Mouse (Mus musculus) MEL (cell line): ENCODE measurements around the gene Stk11. TPM values are rescaled to one million over a fixed set of nuclear protein-coding genes. Genes with fewer than 3 reads are reported as not detected.

Experiments used
- DNase-seq: peaks from one replicate; pipeline ENCODE4 v3.0.0; 2011; ENCODE audit warnings: low read depth, low spot score
- H3K27ac ChIP-seq: 2 replicates; pipeline ENCODE4 v1.5.1; 2012; ENCODE audit warnings: low read depth, mild to moderate bottlenecking, control low read depth, low read length, moderate library complexity; ENCODE audit not compliant: control insufficient read depth
- H3K27me3 ChIP-seq, 2 experiments: fragments of 150-350 bp in 1 of 2; sonication (generic) in 1 of 2; 2 replicates each; pipeline ENCODE4 v1.6.1; 2012; ENCODE audit warnings: low read length in 2 of 2, mild to moderate bottlenecking in 2 of 2, improper control_type of control experiment in 1 of 2, moderate library complexity in 1 of 2; ENCODE audit not compliant: insufficient read depth in 2 of 2, control insufficient read depth in 1 of 2
- H3K36me3 ChIP-seq, 2 experiments: 2 replicates each; pipeline ENCODE4 v1.6.1; 2012 to 2014; ENCODE audit warnings: low read length in 2 of 2, improper control_type of control experiment in 1 of 2, inconsistent platforms in 1 of 2, mild to moderate bottlenecking in 1 of 2; ENCODE audit not compliant: insufficient read depth in 2 of 2, control insufficient read depth in 1 of 2
- H3K4me1 ChIP-seq, 2 experiments: fragments of 150-350 bp in 1 of 2; sonication (generic) in 1 of 2; 2 replicates each; pipeline ENCODE4 v1.6.1; 2012; ENCODE audit warnings: low read length in 2 of 2, improper control_type of control experiment in 1 of 2, mild to moderate bottlenecking in 1 of 2; ENCODE audit not compliant: insufficient read depth in 2 of 2, control insufficient read depth in 1 of 2
- H3K4me3 ChIP-seq, 2 experiments: fragments of 150-350 bp in 1 of 2; sonication (generic) in 1 of 2; 2 replicates each; pipeline ENCODE4 v1.5.1; 2012; ENCODE audit warnings: low read depth in 2 of 2, low read length in 2 of 2, mild to moderate bottlenecking in 2 of 2, moderate library complexity in 2 of 2, control low read depth in 1 of 2, improper control_type of control experiment in 1 of 2; ENCODE audit not compliant: control insufficient read depth in 1 of 2, insufficient read depth in 1 of 2
- H3K79me2 ChIP-seq: 2 replicates; pipeline ENCODE4 v1.6.1; 2012; ENCODE audit warnings: mild to moderate bottlenecking, low read length, moderate library complexity; ENCODE audit not compliant: control insufficient read depth, poor library complexity, insufficient read depth
- H3K9ac ChIP-seq: 2 replicates; pipeline ENCODE4 v1.6.1; 2012; ENCODE audit warnings: low read depth, mild to moderate bottlenecking, control low read depth, low read length, moderate library complexity; ENCODE audit not compliant: control insufficient read depth, poor library complexity, severe bottlenecking
- H3K9me3 ChIP-seq: fragments of 150-350 bp; sonication (generic); replicated peaks from 2 replicates; pipeline ENCODE4 v1.6.1; 2012; ENCODE audit warnings: mild to moderate bottlenecking, low read length, improper control_type of control experiment, moderate library complexity; ENCODE audit not compliant: insufficient read depth
- BHLHE40 ChIP-seq: IDR thresholded peaks from 2 replicates; pipeline ENCODE4 v1.6.1; 2012; ENCODE audit warnings: low read depth, mild to moderate bottlenecking, inconsistent platforms, low read length, improper control_type of control experiment, borderline replicate concordance
- CHD2 ChIP-seq: IDR thresholded peaks from 2 replicates; pipeline ENCODE4 v1.6.1; 2011; ENCODE audit warnings: low read length, improper control_type of control experiment
- GABPA ChIP-seq: IDR thresholded peaks from 2 replicates; pipeline ENCODE4 v1.6.1; 2012; ENCODE audit warnings: low read depth, mild to moderate bottlenecking, inconsistent platforms, low read length, improper control_type of control experiment, moderate library complexity
- HCFC1 ChIP-seq: IDR thresholded peaks from 2 replicates; pipeline ENCODE4 v1.6.1; 2012; ENCODE audit warnings: low read depth, mild to moderate bottlenecking, inconsistent platforms, low read length, improper control_type of control experiment, moderate library complexity
- KAT2A ChIP-seq: conservative IDR thresholded peaks from 2 replicates; pipeline ENCODE4 v1.6.1; 2012; ENCODE audit warnings: low read depth, low read length, improper control_type of control experiment, inconsistent platforms
- MAZ ChIP-seq: IDR thresholded peaks from 2 replicates; pipeline ENCODE4 v1.6.1; 2012; ENCODE audit warnings: low read depth, mild to moderate bottlenecking, inconsistent platforms, low read length, improper control_type of control experiment
- MXI1 ChIP-seq: IDR thresholded peaks from 2 replicates; pipeline ENCODE4 v1.6.1; 2011; ENCODE audit warnings: mild to moderate bottlenecking, low read depth, low read length, improper control_type of control experiment
- MYC ChIP-seq: IDR thresholded peaks from 2 replicates; pipeline ENCODE4 v1.6.1; 2011; ENCODE audit warnings: low read depth, mild to moderate bottlenecking, low read length, improper control_type of control experiment, moderate library complexity
- NELFE ChIP-seq: IDR thresholded peaks from 2 replicates; pipeline ENCODE4 v1.6.1; 2011; ENCODE audit warnings: low read depth, low read length, improper control_type of control experiment
- NRF1 ChIP-seq: IDR thresholded peaks from 2 replicates; pipeline ENCODE4 v1.6.1; 2014; ENCODE audit warnings: low read depth, mild to moderate bottlenecking, inconsistent platforms, low read length, improper control_type of control experiment, moderate library complexity; ENCODE audit not compliant: poor library complexity, insufficient read depth, severe bottlenecking
- POLR2A ChIP-seq, 2 experiments: IDR thresholded peaks; 2 replicates each; pipeline ENCODE4 v1.6.1; 2011 to 2012; ENCODE audit warnings: low read length in 2 of 2, mild to moderate bottlenecking in 2 of 2, control low read depth in 1 of 2, improper control_type of control experiment in 1 of 2, low read depth in 1 of 2, moderate library complexity in 1 of 2; ENCODE audit not compliant: control insufficient read depth in 1 of 2, insufficient read depth in 1 of 2, poor library complexity in 1 of 2
- POLR2AphosphoS5 ChIP-seq: IDR thresholded peaks from 2 replicates; pipeline ENCODE4 v1.6.1; 2012; ENCODE audit warnings: low read depth, borderline replicate concordance, mild to moderate bottlenecking, inconsistent platforms, low read length, moderate library complexity, mixed read lengths
- RAD21 ChIP-seq: IDR thresholded peaks from 2 replicates; pipeline ENCODE4 v1.6.1; 2011; ENCODE audit warnings: mild to moderate bottlenecking, low read depth, low read length, improper control_type of control experiment
- RCOR1 ChIP-seq: IDR thresholded peaks from 2 replicates; pipeline ENCODE4 v1.6.1; 2012; ENCODE audit warnings: low read depth, mild to moderate bottlenecking, inconsistent platforms, low read length, improper control_type of control experiment
- SMC3 ChIP-seq: IDR thresholded peaks from 2 replicates; pipeline ENCODE4 v1.6.1; 2011; ENCODE audit warnings: low read depth, low read length, improper control_type of control experiment
- TBP ChIP-seq: IDR thresholded peaks from 2 replicates; pipeline ENCODE4 v1.8.0; 2011; ENCODE audit warnings: low read depth, low read length, improper control_type of control experiment
- TCF12 ChIP-seq: IDR thresholded peaks from 2 replicates; pipeline ENCODE4 v1.6.1; 2014; ENCODE audit warnings: low read depth, mild to moderate bottlenecking, inconsistent platforms, low read length, improper control_type of control experiment, moderate library complexity
- USF2 ChIP-seq, 2 experiments: IDR thresholded peaks; 2 replicates each; pipeline ENCODE4 v1.6.1; 2011 to 2012; ENCODE audit warnings: improper control_type of control experiment in 2 of 2, low read length in 2 of 2, borderline replicate concordance in 1 of 2, inconsistent platforms in 1 of 2, low read depth in 1 of 2, mild to moderate bottlenecking in 1 of 2; ENCODE audit not compliant: insufficient read depth in 1 of 2
- ZKSCAN1 ChIP-seq: IDR thresholded peaks from 2 replicates; pipeline ENCODE4 v1.6.1; 2012; ENCODE audit warnings: low read depth, mild to moderate bottlenecking, inconsistent platforms, low read length, improper control_type of control experiment, moderate library complexity
- ZMIZ1 ChIP-seq: IDR thresholded peaks from 2 replicates; pipeline ENCODE4 v1.6.1; 2012; ENCODE audit warnings: low read depth, mild to moderate bottlenecking, inconsistent platforms, low read length, improper control_type of control experiment, moderate library complexity
- ZNF384 ChIP-seq: IDR thresholded peaks from 2 replicates; pipeline ENCODE4 v1.6.1; 2012; ENCODE audit warnings: low read depth, mild to moderate bottlenecking, inconsistent platforms, low read length, improper control_type of control experiment
- polyA plus RNA-seq, 2 experiments: library from polyadenylated mRNA; stranded (reverse) in 1 of 2; unstranded in 1 of 2; fragments of >175 nt in 1 of 2; fragments of >200 nt in 1 of 2; gene quantifications; 2 replicates each; pipeline versions ENCODE4 v1.2.1 to v1.2.4; 2012; ENCODE audit warnings: low replicate concordance in 2 of 2, low read depth in 1 of 2; ENCODE audit not compliant: insufficient read length in 2 of 2, insufficient read depth in 1 of 2, missing spikeins in 1 of 2
- total RNA-seq: library from RNA; depleted of rRNA; stranded (reverse); fragments of 300-350 nt; gene quantifications from 2 replicates; pipeline ENCODE4 v1.2.3, GENCODE M21; 2012

The Stk11 gene
- total and polyA plus RNA-seq, 3 experiments, result 108 to 188 TPM; not detected in 1

DNA sequence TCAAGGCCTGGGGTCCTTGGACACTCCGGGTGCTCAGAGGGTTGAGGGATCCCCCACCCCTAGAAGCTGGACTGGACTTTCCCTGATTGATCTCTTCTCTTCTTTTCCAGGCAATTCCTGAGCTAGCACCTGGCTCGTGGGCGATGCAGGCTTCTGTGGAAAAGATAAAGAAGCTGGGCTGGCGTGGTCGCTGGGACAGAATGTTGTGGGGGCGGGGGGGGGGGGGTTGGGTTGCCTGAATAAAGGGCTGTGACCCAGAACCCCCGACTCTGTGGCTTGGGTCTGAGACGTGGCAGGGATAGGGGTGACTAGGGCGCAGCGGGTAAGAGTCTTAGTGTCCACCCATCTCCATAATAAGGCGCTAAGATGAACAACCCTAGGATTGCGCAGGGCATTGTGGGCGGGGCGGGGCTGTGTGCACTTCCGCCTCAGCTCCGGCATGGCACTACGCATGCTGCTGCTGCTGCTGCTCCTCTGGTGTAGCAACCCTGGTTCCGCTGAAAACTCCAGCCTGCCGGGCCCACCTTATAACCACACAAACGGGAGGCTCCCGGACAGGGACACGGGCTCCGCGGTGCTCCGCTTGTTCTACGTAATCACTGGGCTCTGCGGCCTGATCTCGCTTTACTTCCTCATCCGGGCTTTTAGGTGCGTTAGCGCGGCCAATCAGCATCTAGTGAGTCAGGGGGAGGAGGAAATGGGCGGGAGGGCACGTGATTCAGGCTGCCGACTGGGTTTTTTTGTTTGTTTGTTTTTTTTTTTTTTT is 57.1 kb downstream of the Stk11 start, which contains the start of gene 1600002K03Rik (continued):
- no peak; the same call in 1 of the 2 replicates for TF ChIP-seq ZKSCAN1
- peak; percentile 25; the same call in 1 of the 2 replicates for TF ChIP-seq ZMIZ1
- peak; percentile 89 to 95 for TF ChIP-seq POLR2A (IDR thresholded peaks at IDR 0.05; ENCODE audit: control insufficient read depth in 1 of 2, insufficient read depth in 1 of 2, low read depth in 1 of 2, low read length in 2 of 2, poor library complexity in 1 of 2)
- TF ChIP-seq RAD21, result no peak
- TF ChIP-seq, all 39 proteins: peak for 19

DNA sequence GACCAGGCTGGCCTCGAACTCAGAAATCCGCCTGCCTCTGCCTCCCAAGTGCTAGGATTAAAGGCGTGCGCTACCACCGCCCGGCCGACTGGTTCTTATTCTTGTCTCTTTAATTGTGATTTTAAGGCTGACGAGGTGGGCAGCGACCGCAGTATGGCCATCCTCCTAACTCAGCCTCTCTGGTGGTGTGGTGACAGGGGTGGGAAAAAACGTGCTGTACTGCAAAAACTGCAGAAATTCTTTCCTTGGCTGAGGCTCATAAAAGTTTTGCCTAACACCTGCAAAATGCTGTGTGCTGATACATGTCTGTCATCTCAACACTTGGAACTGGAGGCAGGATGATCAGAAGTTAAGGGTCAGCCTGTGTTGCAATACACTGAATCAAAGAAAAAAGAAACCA is 57.8 kb downstream of the Stk11 start:
- DNase-seq, result no peak
- H3K9me3 ChIP-seq, result no peaks in the 10 kb centered on the region
- peak overlapping the region; percentile 47 to 85 for H3K4me3 ChIP-seq
- TF ChIP-seq TCF12 (no peak), BHLHE40 (peak; percentile 46; the same call in 1 of the 2 replicates), NELFE (no peak), ZNF384 (peak; percentile 77)
- peaks cover 8% of the 10 kb centered on the region; the same call in 1 of the 2 replicates for H3K79me2 ChIP-seq
- peak overlapping the region; percentile 56 for H3K27ac ChIP-seq
- H3K9ac ChIP-seq, result peak overlapping the region; percentile 68
- H3K4me1 ChIP-seq, result peaks cover 0 to 11% of the 10 kb centered on the region in 2 experiments; a peak in 1 of 4 replicates
- peaks cover 0 to 12% of the 10 kb centered on the region in 2 experiments; a peak in 2 of 4 replicates for H3K36me3 ChIP-seq
- no peaks in the 10 kb centered on the region for H3K27me3 ChIP-seq

DNA sequence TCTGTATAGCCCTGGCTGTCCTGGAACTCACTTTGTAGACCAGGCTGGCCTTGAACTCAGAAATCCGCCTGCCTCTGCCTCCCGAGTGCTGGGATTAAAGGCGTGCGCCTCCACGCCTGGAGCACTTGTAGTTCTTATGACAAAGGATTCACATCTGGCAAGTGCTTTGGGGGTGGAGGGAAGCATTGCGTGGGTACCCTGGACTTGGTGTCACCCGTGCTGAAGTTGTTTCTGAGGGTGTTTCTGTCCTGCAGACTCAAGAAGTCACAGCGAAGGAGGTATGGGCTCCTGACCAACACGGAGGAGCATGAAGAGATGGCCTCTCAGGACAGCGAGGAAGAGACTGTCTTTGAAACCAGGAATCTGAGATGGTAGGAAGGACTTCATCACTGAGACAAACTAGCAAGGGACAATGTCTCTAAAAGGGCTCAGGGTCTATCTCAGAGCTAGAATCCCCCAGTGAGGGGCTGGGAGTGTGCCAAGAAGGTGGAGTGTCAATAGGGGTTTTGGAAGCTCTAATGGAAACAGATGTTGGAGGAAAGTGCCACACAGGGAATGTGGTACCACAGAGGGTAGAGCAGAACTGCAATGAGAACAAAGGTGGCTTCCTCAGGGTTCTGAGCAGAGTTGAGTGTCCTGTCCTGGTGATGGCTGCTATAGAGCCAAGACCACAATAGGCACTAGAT is 58.5 kb downstream of the Stk11 start:
- no peaks in the 10 kb centered on the region for H3K9me3 ChIP-seq
- peaks cover 0 to 6% of the 10 kb centered on the region in 2 experiments; a peak in 1 of 4 replicates for H3K4me1 ChIP-seq
- no peak overlapping the region for H3K27ac ChIP-seq
- H3K27me3 ChIP-seq, result peaks cover 3 to 6% of the 10 kb centered on the region in 2 experiments
- H3K9ac ChIP-seq, result no peak overlapping the region; the same call in 1 of the 2 replicates
- H3K36me3 ChIP-seq, result peaks cover 0 to 8% of the 10 kb centered on the region in 2 experiments; a peak in 2 of 4 replicates
- H3K4me3 ChIP-seq, result no peak overlapping the region
- no peak for TF ChIP-seq RCOR1
- no peak for TF ChIP-seq GABPA
- no peak for TF ChIP-seq ZKSCAN1
- no peak for TF ChIP-seq TBP
- TF ChIP-seq HCFC1, result no peak
- no peak for TF ChIP-seq NRF1
- TF ChIP-seq USF2 (IDR thresholded peaks at IDR 0.05; ENCODE audit: borderline replicate concordance in 1 of 2, insufficient read depth in 1 of 2, low read depth in 1 of 2, low read length in 2 of 2), result no peak
- TF ChIP-seq ZMIZ1, result no peak
- no peak for TF ChIP-seq MYC
- no peak for TF ChIP-seq MXI1
- no peak for TF ChIP-seq MAZ
- no peak for TF ChIP-seq BHLHE40
- no peak for TF ChIP-seq TCF12
- TF ChIP-seq ZNF384, result no peak
- no peak for TF ChIP-seq NELFE
- TF ChIP-seq POLR2AphosphoS5, result no peak
- TF ChIP-seq CHD2, result no peak
- TF ChIP-seq KAT2A, result no peak
- no peak for TF ChIP-seq SMC3
- peaks cover 4% of the 10 kb centered on the region; the same call in 1 of the 2 replicates for H3K79me2 ChIP-seq
- DNase-seq, result no peak
